Mouse (Mus musculus): ENCODE measurements at regions not wholly inside any gene's neighbourhood (a gene's known extent, or its start where the extent isn't known, plus 50 kb on each side); places are given as distances from the start of the nearest gene placed in this dataset.

- TF ChIP-seq POLR2A (IDR thresholded peaks at IDR 0.05; ENCODE audit: insufficient read depth, low read length) = no peak
- TF ChIP-seq CTCF (IDR thresholded peaks at IDR 0.05; ENCODE audit: low read depth, low read length) = no peak
- TF ChIP-seq EP300 (IDR thresholded peaks at IDR 0.05; ENCODE audit: insufficient read depth, low read depth, low read length) = no peak
Observed at GRCm38 (mm10) chrX:11894280-11894662, 265.9 kb downstream of the Bcor start.
